Mouse (Mus musculus) myocyte (in vitro differentiated cells): ENCODE results near the gene BC048562. TPM values are rescaled to one million over a fixed set of nuclear protein-coding genes. Genes with fewer than 3 reads are reported as not detected.

Experiments used
- H3K27me3 ChIP-seq: one replicate; pipeline ENCODE4 v1.6.1; 2011; ENCODE audit not compliant: control insufficient read depth, insufficient read depth, insufficient read length
- H3K36me3 ChIP-seq: one replicate; pipeline ENCODE4 v1.6.1; 2011; ENCODE audit not compliant: control insufficient read depth, insufficient read depth
- H3K4me2 ChIP-seq: one replicate; pipeline ENCODE4 v1.6.1; 2011; ENCODE audit warnings: low read depth, control low read depth
- H3K4me3 ChIP-seq: one replicate; pipeline ENCODE4 v1.5.1; 2011; ENCODE audit warnings: mild to moderate bottlenecking, control low read depth, moderate library complexity
- H3K79me2 ChIP-seq: one replicate; pipeline ENCODE4 v1.6.1; 2011; ENCODE audit not compliant: control insufficient read depth, insufficient read depth
- H3ac ChIP-seq: one replicate; pipeline ENCODE4 v1.6.1; 2011; ENCODE audit not compliant: control insufficient read depth, insufficient read length
- CEBPB ChIP-seq: IDR thresholded peaks from 2 replicates; pipeline ENCODE4 v1.6.1; 2011; ENCODE audit warnings: mild to moderate bottlenecking, moderate library complexity; ENCODE audit not compliant: poor library complexity, insufficient read depth, severe bottlenecking
- E2F4 ChIP-seq: IDR thresholded peaks from one replicate; pipeline ENCODE4 v1.6.1; 2011; ENCODE audit warnings: mild to moderate bottlenecking, control low read depth, moderate library complexity; ENCODE audit not compliant: insufficient read depth
- MAX ChIP-seq: IDR thresholded peaks from one replicate; pipeline ENCODE4 v1.6.1; 2011; ENCODE audit warnings: low read depth, mild to moderate bottlenecking, control low read depth
- MYOD1 ChIP-seq, 3 experiments: IDR thresholded peaks; one replicate each; pipeline ENCODE4 v1.6.1; 2011; ENCODE audit warnings: control low read depth in 2 of 3, low read depth in 2 of 3, mild to moderate bottlenecking in 2 of 3, moderate library complexity in 1 of 3; ENCODE audit not compliant: insufficient read length in 2 of 3, control insufficient read depth in 1 of 3
- MYOG ChIP-seq, 3 experiments: IDR thresholded peaks; one replicate each; pipeline ENCODE4 v1.6.1; 2011; ENCODE audit warnings: control low read depth in 2 of 3, low read depth in 2 of 3, mild to moderate bottlenecking in 2 of 3; ENCODE audit not compliant: insufficient read length in 2 of 3, control insufficient read depth in 1 of 3, insufficient read depth in 1 of 3
- POLR2A ChIP-seq: IDR thresholded peaks from one replicate; pipeline ENCODE4 v1.6.1; 2011; ENCODE audit warnings: low read depth, mild to moderate bottlenecking, control low read depth, moderate library complexity; ENCODE audit not compliant: insufficient read length
- POLR2AphosphoS2 ChIP-seq: IDR thresholded peaks from one replicate; pipeline ENCODE4 v1.6.1; 2011; ENCODE audit warnings: low read depth, control low read depth; ENCODE audit not compliant: insufficient read length
- REST ChIP-seq: IDR thresholded peaks from one replicate; pipeline ENCODE4 v1.6.1; 2011; ENCODE audit warnings: mild to moderate bottlenecking, control low read depth, moderate library complexity; ENCODE audit not compliant: insufficient read depth, insufficient read length
- SRF ChIP-seq: IDR thresholded peaks from one replicate; pipeline ENCODE4 v1.6.1; 2011; ENCODE audit warnings: low read depth; ENCODE audit not compliant: control insufficient read depth, insufficient read length
- TCF12 ChIP-seq: IDR thresholded peaks from one replicate; pipeline ENCODE4 v1.6.1; 2011; ENCODE audit warnings: mild to moderate bottlenecking, control low read depth; ENCODE audit not compliant: poor library complexity, insufficient read depth, severe bottlenecking
- TCF3 ChIP-seq: IDR thresholded peaks from one replicate; pipeline ENCODE4 v1.6.1; 2011; ENCODE audit warnings: low read depth, control low read depth; ENCODE audit not compliant: insufficient read length
- USF1 ChIP-seq: IDR thresholded peaks from one replicate; pipeline ENCODE4 v1.6.1; 2011; ENCODE audit warnings: low read depth, mild to moderate bottlenecking, control low read depth, moderate library complexity
- polyA plus RNA-seq: library from polyadenylated mRNA; unstranded; fragments of >200 nt; fragmentation: generic; extraction: Trizol; gene quantifications from one replicate; pipeline ENCODE4 v1.2.1, GENCODE M21; 2012; ENCODE audit warnings: missing spikeins

Gene BC048562
- polyA plus RNA-seq, 1 experiment, result not detected

- Histone ChIP-seq H3K79me2 (no peaks in the 10 kb centered on the region), H3ac (no peak overlapping the region), H3K4me3 (peak overlapping the region; percentile 17), H3K4me2 (peak overlapping the region; percentile 80), H3K27me3 (no peaks in the 10 kb centered on the region), H3K36me3 (no peaks in the 10 kb centered on the region)
- TF ChIP-seq USF1 (no peak), SRF (no peak), E2F4 (no peak), CEBPB (no peak), MAX (no peak), MYOD1 (IDR thresholded peaks at IDR 0.05; ENCODE audit: control insufficient read depth in 1 of 3, insufficient read length in 2 of 3, low read depth in 2 of 3) (no peak), TCF3 (no peak)
These were observed 16.6 kb downstream of the BC048562 start for GRCm38 (mm10) chr9:108452911-108453310.

GRCm38 (mm10) chr9:108453458-108453857, 17.2 kb downstream of the BC048562 start:
- Histone ChIP-seq H3K27me3 (no peaks in the 10 kb centered on the region), H3K4me2 (no peak overlapping the region), H3K4me3 (no peak overlapping the region), H3K36me3 (no peaks in the 10 kb centered on the region), H3K79me2 (no peaks in the 10 kb centered on the region), H3ac (no peak overlapping the region)
- TF ChIP-seq CEBPB (no peak), E2F4 (no peak), POLR2AphosphoS2 (no peak), USF1 (no peak), REST (no peak), POLR2A (no peak)

- TF ChIP-seq MYOG (IDR thresholded peaks at IDR 0.05; ENCODE audit: control insufficient read depth in 1 of 3, insufficient read depth in 1 of 3, insufficient read length in 2 of 3, low read depth in 2 of 3), result no peak
- no peak for TF ChIP-seq REST
- no peak for TF ChIP-seq MAX
- Histone ChIP-seq H3K79me2 (no peaks in the 10 kb centered on the region), H3K4me2 (no peak overlapping the region)
These were observed 18.1 kb downstream of the BC048562 start for GRCm38 (mm10) chr9:108454429-108454828.

DNA sequence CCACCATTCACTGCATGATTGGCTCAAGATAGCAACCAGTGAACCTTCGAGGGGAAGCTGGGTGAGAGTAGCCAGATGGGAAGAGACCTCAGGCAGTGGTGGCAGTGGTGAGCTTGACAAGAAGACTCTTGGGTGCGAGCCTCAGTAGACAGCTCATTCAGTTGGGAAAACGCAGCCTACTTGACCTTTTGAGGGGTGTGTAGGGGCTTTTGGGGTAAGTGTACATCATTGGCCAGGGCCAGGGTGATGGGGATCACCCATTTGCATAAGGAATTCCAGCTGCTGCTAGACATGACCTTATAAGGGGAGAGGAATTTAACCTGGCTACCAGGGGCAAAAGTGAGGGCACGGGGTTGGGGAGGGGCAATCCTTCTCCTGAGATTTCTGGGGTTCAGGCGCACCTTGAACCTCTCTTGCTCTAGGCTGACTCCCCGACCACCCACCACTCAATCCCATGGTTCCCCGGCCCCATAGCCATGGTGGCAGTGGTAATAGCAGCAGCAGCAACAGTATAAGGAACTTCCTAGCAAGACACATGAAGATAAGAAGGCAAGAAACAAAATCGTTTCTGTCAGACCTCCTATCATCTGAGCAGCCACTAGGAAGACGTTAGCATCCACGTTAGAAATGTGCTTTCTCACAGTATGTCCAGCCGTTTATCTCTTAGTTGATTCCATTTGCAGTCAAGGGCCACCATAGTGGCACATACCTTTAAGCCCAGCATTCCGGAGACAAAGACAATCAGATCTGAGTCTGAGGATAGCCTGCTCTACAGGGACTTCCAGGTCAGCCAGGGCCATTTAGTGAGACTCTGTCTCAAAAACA, 19.7 kb downstream of the BC048562 start:
- Histone ChIP-seq H3K36me3 (no peaks in the 10 kb centered on the region), H3K4me3 (no peak overlapping the region), H3K27me3 (no peaks in the 10 kb centered on the region), H3K4me2 (no peak overlapping the region), H3K79me2 (peaks cover 4% of the 10 kb centered on the region), H3ac (no peak overlapping the region)
- no peak for TF ChIP-seq MYOD1 (IDR thresholded peaks at IDR 0.05; ENCODE audit: control insufficient read depth in 1 of 3, insufficient read length in 2 of 3, low read depth in 2 of 3)
- TF ChIP-seq TCF12, result no peak
- no peak for TF ChIP-seq USF1
- no peak for TF ChIP-seq TCF3
- TF ChIP-seq MAX, result no peak
- TF ChIP-seq SRF, result no peak
- no peak for TF ChIP-seq MYOG (IDR thresholded peaks at IDR 0.05; ENCODE audit: control insufficient read depth in 1 of 3, insufficient read depth in 1 of 3, insufficient read length in 2 of 3, low read depth in 2 of 3)
- TF ChIP-seq CEBPB, result no peak
- no peak for TF ChIP-seq REST
- no peak for TF ChIP-seq POLR2A
- TF ChIP-seq POLR2AphosphoS2, result no peak

More at GRCm38 (mm10) chr9:108454429-108454828, 18.1 kb downstream of the BC048562 start:
- Histone ChIP-seq H3ac (no peak overlapping the region), H3K4me3 (no peak overlapping the region), H3K36me3 (no peaks in the 10 kb centered on the region), H3K27me3 (no peaks in the 10 kb centered on the region)

DNA sequence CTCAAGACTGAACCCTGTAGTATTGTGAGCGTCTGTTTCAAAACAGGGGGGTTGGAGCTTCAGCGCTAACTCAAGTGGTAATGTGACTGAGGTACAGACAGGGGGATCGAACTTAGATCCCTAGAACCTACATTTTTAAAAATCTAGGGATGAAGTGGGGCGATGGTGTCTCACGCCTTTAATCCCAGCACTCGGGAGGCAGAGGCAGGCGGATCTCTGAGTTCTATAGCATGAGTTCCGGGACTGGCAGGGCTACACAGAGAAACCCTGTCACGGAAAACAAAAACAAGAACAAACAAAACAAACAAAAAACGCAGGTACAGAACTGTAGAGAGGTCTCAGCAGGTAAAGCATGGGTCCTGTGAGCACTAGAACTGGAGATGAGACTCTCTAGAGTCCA, 20.7 kb downstream of the BC048562 start:
- Histone ChIP-seq H3ac (no peak overlapping the region), H3K79me2 (peaks cover 14% of the 10 kb centered on the region)
- TF ChIP-seq MAX, result no peak
- no peak for TF ChIP-seq TCF12
- TF ChIP-seq TCF3, result no peak
- TF ChIP-seq MYOD1 (IDR thresholded peaks at IDR 0.05; ENCODE audit: control insufficient read depth in 1 of 3, insufficient read length in 2 of 3, low read depth in 2 of 3), result no peak
- no peak for TF ChIP-seq SRF
- TF ChIP-seq E2F4, result no peak
- no peak for TF ChIP-seq REST

More for the DNA sequence above, 20.7 kb downstream of the BC048562 start:
- Histone ChIP-seq H3K27me3 (no peaks in the 10 kb centered on the region), H3K4me2 (no peak overlapping the region), H3K4me3 (no peak overlapping the region), H3K36me3 (no peaks in the 10 kb centered on the region)
